Mouse (Mus musculus) liver, embryonic 11.5 days (tissue): ENCODE measurements around the gene Ctdnep1. TPM values are rescaled to one million over a fixed set of nuclear protein-coding genes. Genes with fewer than 3 reads are reported as not detected.

ENCODE experiments used
- ATAC-seq: fragments of 200-750 bp; cut with Nextera tagmentation; replicated peaks from 2 replicates; pipeline ENCODE4 v1.8.0; 2017; ENCODE audit warnings: moderate number of reproducible peaks, mild to moderate bottlenecking, moderate TSS enrichment, moderate library complexity; ENCODE audit not compliant: low FRiP score
- DNase-seq: peaks from one replicate; pipeline ENCODE4 v3.0.0-alpha.2; 2017; ENCODE audit warnings: low spot score
- H3K27ac ChIP-seq: fragments of 300-500 bp; sonication (generic); 2 replicates; pipeline ENCODE4 v1.5.1; 2014; ENCODE audit warnings: mild to moderate bottlenecking, low read depth, low read length, control low read depth
- H3K27me3 ChIP-seq: fragments of 300-500 bp; sonication (generic); replicated peaks from 2 replicates; pipeline ENCODE4 v1.6.1; 2014; ENCODE audit warnings: low read length, mixed read lengths; ENCODE audit not compliant: control insufficient read depth, insufficient read depth
- H3K36me3 ChIP-seq: fragments of 300-500 bp; sonication (generic); 2 replicates; pipeline ENCODE4 v1.6.1; 2014; ENCODE audit warnings: mild to moderate bottlenecking, low read length, moderate library complexity, mixed read lengths; ENCODE audit not compliant: control insufficient read depth, insufficient read depth
- H3K4me1 ChIP-seq: fragments of 300-500 bp; sonication (generic); replicated peaks from 2 replicates; pipeline ENCODE4 v1.6.1; 2014; ENCODE audit warnings: low read length, mixed read lengths; ENCODE audit not compliant: control insufficient read depth, insufficient read depth
- H3K4me2 ChIP-seq: fragments of 300-500 bp; sonication (generic); 2 replicates; pipeline ENCODE4 v1.6.1; 2014; ENCODE audit warnings: mild to moderate bottlenecking, control low read depth, moderate library complexity
- H3K4me3 ChIP-seq: fragments of 300-500 bp; sonication (generic); 2 replicates; pipeline ENCODE4 v1.5.1; 2014; ENCODE audit warnings: low read depth, low read length, control low read depth
- H3K9ac ChIP-seq: fragments of 300-500 bp; sonication (generic); 2 replicates; pipeline ENCODE4 v1.6.1; 2014; ENCODE audit warnings: low read depth, low read length, control low read depth
- H3K9me3 ChIP-seq: fragments of 300-500 bp; sonication (generic); 2 replicates; pipeline ENCODE4 v1.6.1; 2016; ENCODE audit warnings: low read length, inconsistent platforms, mixed read lengths; ENCODE audit not compliant: control insufficient read depth
- WGBS: fragments of 180-500 bp; shearing (Covaris S2); extraction: QIAGEN DNeasy Blood & Tissue Kit; methylation state at CpG from one replicate; pipeline ENCODE4 v1.1.7; 2014; 5-methylcytosine and 5-hydroxymethylcytosine counted together
- polyA plus RNA-seq: library from polyadenylated mRNA; unstranded; fragments of >200 nt; fragmentation: Nextera tagmentation; extraction: Ambion mirVana; gene quantifications from 2 replicates; pipeline ENCODE4 v1.2.1, GENCODE M21; 2014

The Ctdnep1 gene
- 20.8 and 24.0 TPM in 2 replicates for polyA plus RNA-seq

GRCm38 (mm10) chr11:69981141-69981762 is at the start of gene Ctdnep1:
Gene Ctdnep1, plus strand, starts transcription at chr11:69981156.
- peaks cover 19% of the 10 kb centered on the region for H3K4me1 ChIP-seq
- H3K9me3 ChIP-seq: no peaks in the 10 kb centered on the region
- peak within 1 kb of the TSS; percentile 92 for H3K4me2 ChIP-seq
- WGBS: under 1% methylated on average over 42 of the region's 43 CpGs
- H3K27ac ChIP-seq: peak within 1 kb of the TSS; percentile 99
- peaks cover 22% of the 10 kb centered on the region for H3K36me3 ChIP-seq
- H3K4me3 ChIP-seq: peak within 1 kb of the TSS; percentile 94
- peak within 1 kb of the TSS; percentile 92 for H3K9ac ChIP-seq
- no peaks in the 10 kb centered on the region for H3K27me3 ChIP-seq
- DNase-seq (no peak), ATAC-seq (peak; percentile 0; the same call in 1 of the 2 replicates)

GRCm38 (mm10) chr11:69931769-69932168 is 49.2 kb upstream of the Ctdnep1 start:
- H3K36me3 ChIP-seq: no peaks in the 10 kb centered on the region
- no peaks in the 10 kb centered on the region for H3K9me3 ChIP-seq

DNA sequence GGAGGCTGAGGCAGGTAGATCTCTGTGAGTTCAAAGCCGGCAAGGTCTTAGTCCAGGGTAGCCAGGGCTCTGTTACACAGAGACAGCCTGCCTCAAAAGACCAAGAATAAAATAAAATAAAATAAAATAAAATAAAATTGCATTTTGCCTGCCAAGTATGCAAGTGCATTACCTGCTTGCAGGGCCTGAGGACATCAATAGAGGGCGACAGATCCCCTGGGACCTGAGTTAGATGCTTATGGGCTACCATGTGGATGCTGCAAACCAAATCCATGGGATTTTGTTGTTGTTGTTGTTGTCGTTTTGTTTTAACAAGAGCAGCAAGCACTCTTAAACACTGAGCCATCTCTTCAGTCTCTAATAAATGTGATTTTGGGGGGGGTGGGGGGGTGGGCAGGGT is 48.7 kb upstream of the Ctdnep1 start:
- WGBS: 36% methylated on average over 3 of the region's 3 CpGs
- Histone ChIP-seq H3K4me3 (no peak overlapping the region), H3K4me2 (no peak overlapping the region), H3K4me1 (peaks cover 19% of the 10 kb centered on the region), H3K9ac (no peak overlapping the region), H3K36me3 (no peaks in the 10 kb centered on the region), H3K27ac (no peak overlapping the region), H3K27me3 (peaks cover 28% of the 10 kb centered on the region), H3K9me3 (no peaks in the 10 kb centered on the region)
- ATAC-seq: no peak
- no peak for DNase-seq

More at GRCm38 (mm10) chr11:69931769-69932168, 49.2 kb upstream of the Ctdnep1 start:
- H3K4me3 ChIP-seq: no peak overlapping the region
- ATAC-seq: no peak
- DNase-seq: no peak
- no peak overlapping the region for H3K9ac ChIP-seq
- 57% methylated on average over 8 of the region's 8 CpGs for WGBS
- peaks cover 23% of the 10 kb centered on the region for H3K27me3 ChIP-seq
- no peak overlapping the region for H3K4me2 ChIP-seq
- peaks cover 19% of the 10 kb centered on the region for H3K4me1 ChIP-seq
- H3K27ac ChIP-seq: no peak overlapping the region

DNA sequence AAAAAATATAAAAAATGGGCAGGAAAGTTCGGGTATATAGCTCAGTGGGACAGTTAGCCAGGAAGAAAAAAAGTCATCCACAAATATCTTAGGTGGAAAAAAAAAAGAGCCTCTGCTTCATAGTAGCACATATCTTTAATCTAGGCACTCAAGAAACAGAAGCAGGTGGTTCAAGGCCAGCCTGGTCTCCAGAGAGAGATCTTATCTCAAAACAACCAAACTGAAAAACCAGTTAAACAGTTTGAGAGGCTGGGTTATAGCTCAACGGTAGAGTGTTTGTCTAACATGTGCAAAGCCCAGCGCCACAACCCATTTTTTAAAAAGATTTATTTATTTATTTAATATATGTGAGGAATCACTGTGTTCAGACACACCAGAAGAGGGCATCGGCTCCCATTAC is 47.9 kb upstream of the Ctdnep1 start:
- DNase-seq (no peak), ATAC-seq (no peak)
- H3K27ac ChIP-seq: no peak overlapping the region
- 60% methylated on average over 4 of the region's 4 CpGs for WGBS
- H3K9me3 ChIP-seq: no peaks in the 10 kb centered on the region
- H3K4me3 ChIP-seq: no peak overlapping the region
- peaks cover 36% of the 10 kb centered on the region for H3K27me3 ChIP-seq
- H3K4me1 ChIP-seq: peaks cover 19% of the 10 kb centered on the region
- no peak overlapping the region for H3K4me2 ChIP-seq
- no peak overlapping the region for H3K9ac ChIP-seq
- H3K36me3 ChIP-seq: no peaks in the 10 kb centered on the region

- Histone ChIP-seq H3K4me2 (peak overlapping the region; percentile 90), H3K9ac (no peak overlapping the region), H3K27me3 (peaks cover 47% of the 10 kb centered on the region), H3K36me3 (no peaks in the 10 kb centered on the region), H3K4me3 (peak overlapping the region; percentile 7; the same call in 1 of the 2 replicates), H3K27ac (no peak overlapping the region), H3K9me3 (no peaks in the 10 kb centered on the region), H3K4me1 (peaks cover 19% of the 10 kb centered on the region)
- no peak; the same call in 1 of the 2 replicates for ATAC-seq
- DNase-seq: peak; percentile 94
- 2% methylated on average over 18 of the region's 18 CpGs for WGBS
Measured at GRCm38 (mm10) chr11:69934169-69934568, 46.8 kb upstream of the Ctdnep1 start.

DNA sequence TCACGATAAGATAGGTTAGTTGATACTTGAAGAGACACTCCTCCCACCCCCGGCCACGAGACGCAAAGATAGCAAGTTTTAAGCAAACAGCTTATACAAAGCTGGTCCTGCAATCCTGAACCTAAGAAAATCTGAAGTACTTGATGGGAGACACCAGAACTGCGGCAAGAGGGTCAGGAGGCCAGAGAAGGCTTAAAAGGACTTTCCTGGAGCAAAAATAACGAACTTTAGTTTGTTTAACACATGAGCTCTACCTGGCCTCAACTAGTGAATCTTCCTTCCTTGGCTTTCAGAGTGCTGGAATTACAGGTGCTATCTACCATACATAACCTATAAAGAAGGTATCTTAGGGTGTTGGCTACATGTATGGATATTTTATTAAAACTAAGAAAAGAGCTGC is 46.3 kb upstream of the Ctdnep1 start:
- Histone ChIP-seq H3K4me1 (peaks cover 19% of the 10 kb centered on the region), H3K27me3 (peaks cover 52% of the 10 kb centered on the region), H3K36me3 (no peaks in the 10 kb centered on the region), H3K4me2 (peak overlapping the region; percentile 90), H3K27ac (no peak overlapping the region), H3K9me3 (no peaks in the 10 kb centered on the region), H3K9ac (no peak overlapping the region), H3K4me3 (peak overlapping the region; percentile 43)
- no peak for DNase-seq
- ATAC-seq: no peak
- WGBS: 16% methylated on average over 6 of the region's 6 CpGs

DNA sequence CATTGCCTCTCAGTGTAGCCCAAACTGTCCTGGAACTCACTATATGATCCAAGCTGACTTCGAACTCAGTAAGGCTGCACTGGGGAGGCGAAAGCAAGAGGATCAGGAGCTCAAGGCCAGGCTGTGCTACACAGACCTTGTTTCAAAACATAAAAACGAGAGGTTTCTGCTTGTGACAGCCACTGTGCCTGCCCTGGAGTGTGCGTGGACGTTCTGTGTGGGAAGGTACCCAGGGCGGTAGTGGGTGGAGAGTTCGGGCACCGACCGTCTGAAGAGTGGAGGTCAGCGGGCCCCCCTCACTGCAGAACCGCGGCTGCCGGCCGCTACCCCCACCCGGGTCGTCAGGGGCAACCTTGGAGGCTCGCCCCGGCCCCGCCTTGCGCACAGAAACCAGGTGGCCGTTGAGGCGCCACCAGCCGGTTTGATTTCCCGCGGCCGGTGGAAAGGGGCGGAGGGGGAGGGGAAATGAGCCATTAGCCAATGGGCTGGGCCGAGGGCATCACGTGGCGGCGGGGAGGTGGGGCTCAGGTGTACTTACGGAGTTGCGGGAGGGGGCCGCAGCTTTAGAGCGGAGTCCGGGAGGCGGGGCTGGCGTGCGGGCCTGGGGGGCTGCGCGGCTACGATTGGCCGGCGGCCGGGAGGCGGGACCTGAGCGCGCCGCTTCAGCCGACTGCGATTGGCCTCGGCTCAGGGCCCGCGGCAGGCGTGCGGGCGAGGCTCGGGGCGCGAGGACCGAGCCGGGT is 45.6 kb upstream of the Ctdnep1 start, which contains the start of gene Ybx2:
Gene Ybx2 (plus strand): TSS at position 660 of the 743 bp plus-strand sequence.
- Histone ChIP-seq H3K4me2 (peak within 1 kb of the TSS; percentile 90), H3K27ac (no peak within 1 kb of the TSS), H3K9ac (peak within 1 kb of the TSS; percentile 34), H3K9me3 (no peaks in the 10 kb centered on the region), H3K4me3 (peak within 1 kb of the TSS; percentile 43), H3K4me1 (peaks cover 19% of the 10 kb centered on the region), H3K36me3 (no peaks in the 10 kb centered on the region), H3K27me3 (peaks cover 58% of the 10 kb centered on the region)
- WGBS: 1% methylated on average over 53 of the region's 62 CpGs
- ATAC-seq: peak; percentile 80
- DNase-seq: peak; percentile 88

- H3K27me3 ChIP-seq: peaks cover 63% of the 10 kb centered on the region
Measured at GRCm38 (mm10) chr11:69936156-69936555, 44.8 kb upstream of the Ctdnep1 start.

More at GRCm38 (mm10) chr11:69936156-69936555, 44.8 kb upstream of the Ctdnep1 start:
- Histone ChIP-seq H3K4me3 (peak overlapping the region; percentile 43), H3K4me2 (peak overlapping the region; percentile 90), H3K9me3 (no peaks in the 10 kb centered on the region), H3K36me3 (no peaks in the 10 kb centered on the region), H3K9ac (peak overlapping the region; percentile 4), H3K4me1 (peaks cover 19% of the 10 kb centered on the region), H3K27ac (no peak overlapping the region)
- no peak for DNase-seq
- 4% methylated on average over 30 of the region's 30 CpGs for WGBS
- ATAC-seq: no peak
